Mouse (Mus musculus): ENCODE results near the gene Smbd1.

DNA sequence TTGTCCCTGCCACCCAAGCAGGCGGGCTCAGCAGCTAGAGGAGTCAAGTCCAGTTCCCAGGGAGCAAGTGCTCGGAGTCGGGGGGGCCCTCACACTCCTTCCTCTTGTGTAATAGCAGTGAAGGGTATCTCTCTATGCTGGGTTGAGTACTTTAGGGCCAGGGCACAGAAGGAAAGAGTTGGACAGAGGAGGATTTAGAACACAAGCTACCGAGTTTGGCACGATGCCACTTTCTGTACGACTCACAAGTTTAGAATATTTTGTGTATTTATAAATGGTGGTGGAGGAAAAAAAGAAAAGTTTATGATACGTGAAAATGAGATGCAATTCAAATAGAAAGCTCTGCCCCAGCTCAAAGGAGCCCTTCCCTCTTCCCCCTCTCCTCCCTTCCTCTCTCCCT, 5.1 kb downstream of the Smbd1 start:
- TF ChIP-seq GATA1 (IDR thresholded peaks at IDR 0.05; ENCODE audit: low read length) (no peak), TAL1 (IDR thresholded peaks at IDR 0.05; ENCODE audit: low read length) (no peak)
